Mouse (Mus musculus): ENCODE data around the gene Toporsl. TPM values are rescaled to one million over a fixed set of nuclear protein-coding genes. Genes with fewer than 3 reads are reported as not detected.

The Toporsl gene
- polyA plus RNA-seq (2015; fragmentation: Nextera tagmentation; extraction: Ambion mirVana): not detected in 2 replicates

- no peak within 1 kb of the TSS for H3K27ac ChIP-seq (replicated peaks)
- H3K9me3 ChIP-seq: no peaks in the 10 kb centered on the region
- H3K4me2 ChIP-seq: no peak within 1 kb of the TSS
- no peaks in the 10 kb centered on the region for H3K27me3 ChIP-seq (replicated peaks)
- H3K4me1 ChIP-seq: no peaks in the 10 kb centered on the region
- 60% methylated on average over 2 of the region's 2 CpGs for WGBS
- H3K4me3 ChIP-seq: no peak within 1 kb of the TSS
- H3K9ac ChIP-seq: no peak within 1 kb of the TSS
- no peak for ATAC-seq (ENCODE audit: extremely low read depth, insufficient number of reproducible peaks, low FRiP score, low TSS enrichment)
- no peaks in the 10 kb centered on the region for H3K36me3 ChIP-seq
Measured at GRCm38 (mm10) chr4:52595927-52596326, at the start of gene Toporsl. Toporsl (plus strand) TSS chr4:52596274.

GRCm38 (mm10) chr4:52557672-52558071 lies 38.4 kb upstream of the Toporsl start:
- Histone ChIP-seq H3K9ac (no peak overlapping the region), H3K4me3 (no peak overlapping the region), H3K27ac (replicated peaks) (no peak overlapping the region), H3K36me3 (no peaks in the 10 kb centered on the region), H3K4me1 (no peaks in the 10 kb centered on the region), H3K4me2 (no peak overlapping the region), H3K9me3 (no peaks in the 10 kb centered on the region), H3K27me3 (replicated peaks) (no peaks in the 10 kb centered on the region)
- 65% methylated on average over 1 of the region's 1 CpGs for WGBS
- no peak for ATAC-seq (ENCODE audit: extremely low read depth, insufficient number of reproducible peaks, low FRiP score, low TSS enrichment)

GRCm38 (mm10) chr4:52558080-52558479 lies 38.0 kb upstream of the Toporsl start:
- no peak overlapping the region for H3K4me2 ChIP-seq
- no peaks in the 10 kb centered on the region for H3K36me3 ChIP-seq
- no peak overlapping the region for H3K4me3 ChIP-seq
- H3K9ac ChIP-seq: no peak overlapping the region
- ATAC-seq (ENCODE audit: extremely low read depth, insufficient number of reproducible peaks, low FRiP score, low TSS enrichment): no peak
- no peak overlapping the region for H3K27ac ChIP-seq (replicated peaks)
- no peaks in the 10 kb centered on the region for H3K9me3 ChIP-seq
- no peaks in the 10 kb centered on the region for H3K27me3 ChIP-seq (replicated peaks)
- WGBS: 48% methylated on average over 1 of the region's 1 CpGs
- no peaks in the 10 kb centered on the region for H3K4me1 ChIP-seq

GRCm38 (mm10) chr4:52563859-52564258 lies 32.2 kb upstream of the Toporsl start:
- Histone ChIP-seq H3K27ac (replicated peaks) (no peak overlapping the region), H3K4me1 (no peaks in the 10 kb centered on the region), H3K27me3 (replicated peaks) (no peaks in the 10 kb centered on the region), H3K4me2 (no peak overlapping the region), H3K4me3 (no peak overlapping the region), H3K9ac (no peak overlapping the region), H3K36me3 (no peaks in the 10 kb centered on the region), H3K9me3 (no peaks in the 10 kb centered on the region)
- 82% methylated on average over 1 of the region's 1 CpGs for WGBS
- ATAC-seq (ENCODE audit: extremely low read depth, insufficient number of reproducible peaks, low FRiP score, low TSS enrichment): no peak

GRCm38 (mm10) chr4:52586194-52586734 lies 9.8 kb upstream of the Toporsl start:
- WGBS: 70% methylated on average over 6 of the region's 6 CpGs
- no peak overlapping the region for H3K4me3 ChIP-seq
- H3K4me2 ChIP-seq: no peak overlapping the region
- H3K27me3 ChIP-seq (replicated peaks): no peaks in the 10 kb centered on the region
- no peak for ATAC-seq (ENCODE audit: extremely low read depth, insufficient number of reproducible peaks, low FRiP score, low TSS enrichment)
- H3K27ac ChIP-seq (replicated peaks): no peak overlapping the region
- H3K9me3 ChIP-seq: no peaks in the 10 kb centered on the region
- H3K9ac ChIP-seq: no peak overlapping the region
- no peaks in the 10 kb centered on the region for H3K36me3 ChIP-seq
- no peaks in the 10 kb centered on the region for H3K4me1 ChIP-seq

GRCm38 (mm10) chr4:52593821-52594356 lies 2.2 kb upstream of the Toporsl start:
- 61% methylated on average over 4 of the region's 4 CpGs for WGBS
- Histone ChIP-seq H3K4me2 (no peak overlapping the region), H3K4me3 (no peak overlapping the region), H3K9ac (no peak overlapping the region), H3K9me3 (no peaks in the 10 kb centered on the region), H3K27me3 (replicated peaks) (no peaks in the 10 kb centered on the region), H3K27ac (replicated peaks) (no peak overlapping the region), H3K36me3 (no peaks in the 10 kb centered on the region), H3K4me1 (no peaks in the 10 kb centered on the region)
- ATAC-seq (ENCODE audit: extremely low read depth, insufficient number of reproducible peaks, low FRiP score, low TSS enrichment): no peak

GRCm38 (mm10) chr4:52594632-52595031 lies 1.4 kb upstream of the Toporsl start:
- no peak for ATAC-seq (ENCODE audit: extremely low read depth, insufficient number of reproducible peaks, low FRiP score, low TSS enrichment)
- H3K4me2 ChIP-seq: no peak overlapping the region
- no peak overlapping the region for H3K4me3 ChIP-seq
- WGBS: 84% methylated on average over 13 of the region's 13 CpGs
- H3K9me3 ChIP-seq: no peaks in the 10 kb centered on the region
- H3K27me3 ChIP-seq (replicated peaks): no peaks in the 10 kb centered on the region
- no peak overlapping the region for H3K27ac ChIP-seq (replicated peaks)
- no peak overlapping the region for H3K9ac ChIP-seq
- H3K36me3 ChIP-seq: no peaks in the 10 kb centered on the region
- no peaks in the 10 kb centered on the region for H3K4me1 ChIP-seq

- ATAC-seq (ENCODE audit: extremely low read depth, insufficient number of reproducible peaks, low FRiP score, low TSS enrichment): no peak
Measured at GRCm38 (mm10) chr4:52598180-52598881, 2.3 kb downstream of the Toporsl start.

GRCm38 (mm10) chr4:52606923-52607322 lies 10.8 kb downstream of the Toporsl start:
- H3K36me3 ChIP-seq: no peaks in the 10 kb centered on the region
- no peak overlapping the region for H3K9ac ChIP-seq
- H3K9me3 ChIP-seq: no peaks in the 10 kb centered on the region
- H3K27ac ChIP-seq (replicated peaks): no peak overlapping the region
- no peak overlapping the region for H3K4me2 ChIP-seq
- no peak overlapping the region for H3K4me3 ChIP-seq
- no peaks in the 10 kb centered on the region for H3K27me3 ChIP-seq (replicated peaks)
- no peaks in the 10 kb centered on the region for H3K4me1 ChIP-seq
- WGBS: 61% methylated on average over 3 of the region's 3 CpGs
- no peak for ATAC-seq (ENCODE audit: extremely low read depth, insufficient number of reproducible peaks, low FRiP score, low TSS enrichment)

More at GRCm38 (mm10) chr4:52598180-52598881, 2.3 kb downstream of the Toporsl start:
- Histone ChIP-seq H3K36me3 (no peaks in the 10 kb centered on the region), H3K27me3 (replicated peaks) (no peaks in the 10 kb centered on the region), H3K4me3 (no peak overlapping the region), H3K4me2 (no peak overlapping the region), H3K9ac (no peak overlapping the region), H3K4me1 (no peaks in the 10 kb centered on the region), H3K27ac (replicated peaks) (no peak overlapping the region), H3K9me3 (no peaks in the 10 kb centered on the region)
- 72% methylated on average over 7 of the region's 7 CpGs for WGBS

- Histone ChIP-seq H3K4me2 (no peak overlapping the region), H3K27me3 (replicated peaks) (no peaks in the 10 kb centered on the region), H3K9me3 (no peaks in the 10 kb centered on the region), H3K27ac (replicated peaks) (no peak overlapping the region), H3K9ac (no peak overlapping the region), H3K4me3 (no peak overlapping the region), H3K4me1 (no peaks in the 10 kb centered on the region), H3K36me3 (no peaks in the 10 kb centered on the region)
- 59% methylated on average over 6 of the region's 6 CpGs for WGBS
- ATAC-seq (ENCODE audit: extremely low read depth, insufficient number of reproducible peaks, low FRiP score, low TSS enrichment): no peak
Measured at GRCm38 (mm10) chr4:52634986-52635385, 38.9 kb downstream of the Toporsl start.

GRCm38 (mm10) chr4:52647791-52648190 lies 51.7 kb downstream of the Toporsl start:
- 69% methylated on average over 4 of the region's 4 CpGs for WGBS
- no peak overlapping the region for H3K27ac ChIP-seq (replicated peaks)

GRCm38 (mm10) chr4:52659701-52660100 lies 63.6 kb downstream of the Toporsl start:
- ATAC-seq (ENCODE audit: extremely low read depth, insufficient number of reproducible peaks, low FRiP score, low TSS enrichment): no peak
- H3K27ac ChIP-seq (replicated peaks): no peak overlapping the region

More at GRCm38 (mm10) chr4:52647791-52648190, 51.7 kb downstream of the Toporsl start:
- Histone ChIP-seq H3K4me1 (no peaks in the 10 kb centered on the region), H3K4me2 (no peak overlapping the region), H3K4me3 (no peak overlapping the region), H3K9ac (no peak overlapping the region), H3K9me3 (no peaks in the 10 kb centered on the region), H3K27me3 (replicated peaks) (no peaks in the 10 kb centered on the region), H3K36me3 (no peaks in the 10 kb centered on the region)
- ATAC-seq (ENCODE audit: extremely low read depth, insufficient number of reproducible peaks, low FRiP score, low TSS enrichment): no peak

More at GRCm38 (mm10) chr4:52659701-52660100, 63.6 kb downstream of the Toporsl start:
- H3K9me3 ChIP-seq: no peaks in the 10 kb centered on the region
- H3K9ac ChIP-seq: no peak overlapping the region
- no peak overlapping the region for H3K4me3 ChIP-seq
- peaks cover 11% of the 10 kb centered on the region; the same call in 1 of the 2 replicates for H3K4me1 ChIP-seq
- H3K27me3 ChIP-seq (replicated peaks): no peaks in the 10 kb centered on the region
- H3K36me3 ChIP-seq: no peaks in the 10 kb centered on the region
- no peak overlapping the region for H3K4me2 ChIP-seq

All from heart, embryonic 13.5 days (tissue).